Mouse (Mus musculus): ENCODE measurements around the gene Zfp983. TPM values are rescaled to one million over a fixed set of nuclear protein-coding genes. Genes with fewer than 3 reads are reported as not detected.

Zfp983 gene
- polyA plus RNA-seq (2015; fragmentation: Illumina TruSeq; extraction: RNeasy Lipid Tissue Mini Kit (QIAGEN cat#74804); ENCODE audit: insufficient read depth, low read depth, low replicate concordance), result 2.3 TPM

DNA sequence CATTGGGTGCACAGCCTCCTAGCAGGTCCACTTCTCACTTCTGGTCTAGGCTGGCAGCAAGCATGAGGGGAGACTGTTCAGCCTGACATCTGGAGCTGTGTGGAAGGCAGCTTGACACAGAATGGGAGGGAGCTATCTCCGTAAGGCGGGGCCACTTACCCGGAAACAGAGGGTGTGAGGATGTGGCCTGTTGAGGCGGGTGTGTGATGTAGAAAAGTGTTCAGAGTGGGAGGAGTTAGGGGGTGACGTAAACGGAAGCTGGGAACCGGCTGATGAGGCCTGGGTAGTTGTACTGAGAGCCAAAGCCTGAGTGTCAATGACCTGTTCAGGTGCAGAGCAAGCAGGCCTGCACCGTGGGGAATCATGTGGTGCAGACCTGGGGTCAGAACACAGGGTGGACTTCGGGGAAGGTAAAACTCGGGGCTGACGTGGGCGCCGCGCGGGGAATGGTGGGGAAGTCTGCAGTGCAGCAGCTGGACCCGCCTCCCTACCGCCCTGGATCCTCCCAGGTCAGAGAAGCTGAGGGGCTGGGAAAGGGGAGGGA, at the start of gene Zfp983:
Zfp983 (plus strand) TSS at position 261 of the 544 bp plus-strand sequence.

DNA sequence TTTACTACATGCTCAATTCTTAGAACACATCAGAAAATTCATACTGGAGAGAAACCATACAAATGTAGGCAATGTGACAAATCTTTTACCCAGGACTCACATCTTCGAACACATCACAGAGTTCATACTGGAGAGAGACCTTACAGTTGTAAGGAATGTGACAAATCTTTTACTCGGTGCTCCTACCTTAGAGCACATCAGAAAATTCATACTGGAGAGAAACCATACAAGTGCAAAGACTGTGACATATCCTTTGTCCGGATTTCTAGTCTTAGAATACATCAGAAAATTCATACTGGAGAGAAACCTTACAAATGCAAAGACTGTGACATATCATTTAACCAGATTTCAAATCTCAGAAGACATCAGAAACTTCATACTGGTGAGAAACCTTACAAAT, 41.1 kb downstream of the Zfp983 start, which contains the start of gene Gm10226:
Gm10226 (plus strand) TSS at position 301 of the 400 bp plus-strand sequence.

DNA sequence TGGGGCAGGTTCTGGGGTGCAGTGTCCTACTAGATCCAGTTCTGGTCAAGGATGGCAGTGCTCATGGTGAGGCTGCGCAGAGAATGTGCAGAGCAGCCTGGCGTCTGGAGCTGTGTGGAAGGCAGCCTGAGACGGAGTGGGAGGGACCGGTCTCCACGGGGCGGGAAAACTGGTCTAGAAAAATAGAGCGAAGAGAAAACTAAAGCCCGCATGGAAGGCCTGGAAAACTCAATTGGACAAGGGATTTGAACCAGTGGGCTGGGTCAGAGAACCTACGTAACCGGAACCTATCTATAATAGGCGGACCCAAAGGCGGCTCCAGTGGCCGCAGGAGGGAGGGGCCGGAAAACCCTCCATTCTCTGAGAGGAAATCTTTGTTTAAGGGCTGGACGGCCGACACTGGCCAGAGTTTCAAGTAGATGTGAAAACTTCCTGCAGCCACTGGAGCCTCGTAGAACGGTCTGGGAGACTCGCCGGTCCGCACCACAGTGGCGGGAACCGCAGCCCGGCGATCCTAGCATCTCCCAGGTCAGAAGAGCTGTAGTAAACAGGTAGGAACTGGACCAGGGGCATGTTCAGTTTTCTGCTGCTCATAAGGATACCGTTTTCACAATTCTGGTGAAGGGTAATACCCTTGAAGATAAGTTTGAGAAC, 57.0 kb downstream of the Zfp983 start, which contains the start of gene Zfp760:
Zfp760 (plus strand) TSS at position 399 of the 654 bp plus-strand sequence.

Other genes starting within 250 kb of the Zfp983 start
- gene Zfp54, start 227.4 kb upstream of the Zfp983 start, polyA plus RNA-seq (2015; fragmentation: Illumina TruSeq; extraction: RNeasy Lipid Tissue Mini Kit (QIAGEN cat#74804); ENCODE audit: insufficient read depth, low read depth, low replicate concordance), result 1.6 TPM
- 2.3 TPM for gene Zfp51, start 200.2 kb upstream of the Zfp983 start, polyA plus RNA-seq (2015; fragmentation: Illumina TruSeq; extraction: RNeasy Lipid Tissue Mini Kit (QIAGEN cat#74804); ENCODE audit: insufficient read depth, low read depth, low replicate concordance)
- gene Zfp53, start 161.6 kb upstream of the Zfp983 start, polyA plus RNA-seq (2015; fragmentation: Illumina TruSeq; extraction: RNeasy Lipid Tissue Mini Kit (QIAGEN cat#74804); ENCODE audit: insufficient read depth, low read depth, low replicate concordance), result 1.6 TPM
- 1.8 TPM for gene Zfp52, start 115.1 kb upstream of the Zfp983 start, polyA plus RNA-seq (2015; fragmentation: Illumina TruSeq; extraction: RNeasy Lipid Tissue Mini Kit (QIAGEN cat#74804); ENCODE audit: insufficient read depth, low read depth, low replicate concordance)
- gene Zfp948, start 83.6 kb upstream of the Zfp983 start, polyA plus RNA-seq (2015; fragmentation: Illumina TruSeq; extraction: RNeasy Lipid Tissue Mini Kit (QIAGEN cat#74804); ENCODE audit: insufficient read depth, low read depth, low replicate concordance), result 2.9 TPM
- not detected for gene Gm10226, start 41.2 kb downstream of the Zfp983 start, polyA plus RNA-seq (2015; fragmentation: Illumina TruSeq; extraction: RNeasy Lipid Tissue Mini Kit (QIAGEN cat#74804); ENCODE audit: insufficient read depth, low read depth, low replicate concordance)
- 1.9 TPM for gene Zfp760, start 57.1 kb downstream of the Zfp983 start, polyA plus RNA-seq (2015; fragmentation: Illumina TruSeq; extraction: RNeasy Lipid Tissue Mini Kit (QIAGEN cat#74804); ENCODE audit: insufficient read depth, low read depth, low replicate concordance)
- 0.90 TPM for gene Zfp229, start 80.2 kb downstream of the Zfp983 start, polyA plus RNA-seq (2015; fragmentation: Illumina TruSeq; extraction: RNeasy Lipid Tissue Mini Kit (QIAGEN cat#74804); ENCODE audit: insufficient read depth, low read depth, low replicate concordance)
- gene Zfp820, start 195.1 kb downstream of the Zfp983 start, polyA plus RNA-seq (2015; fragmentation: Illumina TruSeq; extraction: RNeasy Lipid Tissue Mini Kit (QIAGEN cat#74804); ENCODE audit: insufficient read depth, low read depth, low replicate concordance), result 0.70 TPM